Comparison of ENCODE assay signal across 13 mouse cellular contexts in the genomic region with DNA sequence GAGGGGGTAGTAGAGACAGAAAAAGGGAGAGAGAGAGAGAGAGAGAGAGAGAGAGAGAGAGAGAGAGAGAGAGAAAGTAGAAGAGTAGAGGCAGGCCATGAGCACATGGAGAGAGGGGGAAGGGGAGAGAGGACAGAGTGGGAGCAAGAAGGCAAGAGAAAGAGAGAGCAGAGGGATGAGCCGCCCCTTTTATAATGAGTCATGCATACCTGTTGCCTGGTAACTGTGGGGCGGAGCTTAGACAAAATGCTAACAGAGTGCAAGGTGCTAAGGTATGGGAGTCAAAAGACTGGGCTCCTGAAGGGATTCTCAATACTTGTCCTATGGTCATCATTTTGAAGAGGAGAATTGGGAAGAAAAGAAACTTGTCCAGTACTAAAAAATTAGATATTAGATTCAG.
"Had no signal": no experiment of that assay in that cellular context is flagged by ENCODE, and none has a peak within 500 bp of the region (broad histone marks: within the 10 kb centered on the region; RNA-seq: fewer than 3 reads in every experiment).

No protein-coding gene starts in this region.

- H3K36me3 ChIP-seq: limb, embryonic 10.5 days; liver, embryonic 15.5 days; midbrain, embryonic 15.5 days; neural tube, embryonic 12.5 days had no signal

- H3K4me1 ChIP-seq: liver, embryonic 15.5 days; megakaryocyte, embryonic 14.5 days; midbrain, embryonic 15.5 days; neural tube, embryonic 12.5 days had no signal

- H3K27ac ChIP-seq: limb, embryonic 10.5 days; liver, embryonic 15.5 days; macrophage; midbrain, embryonic 15.5 days; neural tube, embryonic 12.5 days had no signal

- H3K27me3 ChIP-seq: liver, embryonic 15.5 days; megakaryocyte, embryonic 14.5 days; midbrain, embryonic 15.5 days; neural tube, embryonic 12.5 days had no signal

- DNase-seq: kidney, adult 9 months; kidney, postnatal 10 days; lung, postnatal 10 days; thymus, adult 2 months; thymus, postnatal 25 days had no signal

- H3K9ac ChIP-seq: liver, embryonic 15.5 days; midbrain, embryonic 15.5 days; neural tube, embryonic 12.5 days had no signal

- H3K9me3 ChIP-seq: limb, embryonic 10.5 days; liver, embryonic 15.5 days; midbrain, embryonic 15.5 days; neural tube, embryonic 12.5 days had no signal

- H3K4me3 ChIP-seq: limb, embryonic 10.5 days; liver, embryonic 15.5 days; megakaryocyte, embryonic 14.5 days; midbrain, embryonic 15.5 days; neural tube, embryonic 12.5 days had no signal

- ATAC-seq: midbrain, embryonic 15.5 days had no signal

- H3K4me2 ChIP-seq: liver, embryonic 11.5 days; liver, embryonic 15.5 days; midbrain, embryonic 11.5 days; midbrain, embryonic 15.5 days; neural tube, embryonic 12.5 days had no signal
